Mouse (Mus musculus) T-helper 2 cell (primary cell): Measurements from ENCODE around the gene Mtmr14.

ENCODE experiments used
- in situ Hi-C: fragments of 300-600 bp; cut with MboI, MseI; formaldehyde crosslinking; loops from one replicate; pipeline ENCODE4 v1.15.1; 2025; ENCODE audit warnings: high pct_unique_total_duplicates

The Mtmr14 gene

GRCm38 (mm10) chr6:113329396-113329795 lies 91.8 kb downstream of the Mtmr14 start:
- in situ Hi-C loops: loop anchor here (5.0 kb wide), 1 partner anchor 48 kb away; the partner anchor contains the start of genes Arpc4 and Tada3

GRCm38 (mm10) chr6:113330547-113330946 lies 92.9 kb downstream of the Mtmr14 start:
- in situ Hi-C loops: no loop called here
